Mouse (Mus musculus): Measurements from ENCODE around the gene Cabp1. TPM values are rescaled to one million over a fixed set of nuclear protein-coding genes. Genes with fewer than 3 reads are reported as not detected.

Cabp1 gene
- total and polyA plus RNA-seq, 3 experiments: 0.35 to 1.7 TPM; not detected in 1

DNA sequence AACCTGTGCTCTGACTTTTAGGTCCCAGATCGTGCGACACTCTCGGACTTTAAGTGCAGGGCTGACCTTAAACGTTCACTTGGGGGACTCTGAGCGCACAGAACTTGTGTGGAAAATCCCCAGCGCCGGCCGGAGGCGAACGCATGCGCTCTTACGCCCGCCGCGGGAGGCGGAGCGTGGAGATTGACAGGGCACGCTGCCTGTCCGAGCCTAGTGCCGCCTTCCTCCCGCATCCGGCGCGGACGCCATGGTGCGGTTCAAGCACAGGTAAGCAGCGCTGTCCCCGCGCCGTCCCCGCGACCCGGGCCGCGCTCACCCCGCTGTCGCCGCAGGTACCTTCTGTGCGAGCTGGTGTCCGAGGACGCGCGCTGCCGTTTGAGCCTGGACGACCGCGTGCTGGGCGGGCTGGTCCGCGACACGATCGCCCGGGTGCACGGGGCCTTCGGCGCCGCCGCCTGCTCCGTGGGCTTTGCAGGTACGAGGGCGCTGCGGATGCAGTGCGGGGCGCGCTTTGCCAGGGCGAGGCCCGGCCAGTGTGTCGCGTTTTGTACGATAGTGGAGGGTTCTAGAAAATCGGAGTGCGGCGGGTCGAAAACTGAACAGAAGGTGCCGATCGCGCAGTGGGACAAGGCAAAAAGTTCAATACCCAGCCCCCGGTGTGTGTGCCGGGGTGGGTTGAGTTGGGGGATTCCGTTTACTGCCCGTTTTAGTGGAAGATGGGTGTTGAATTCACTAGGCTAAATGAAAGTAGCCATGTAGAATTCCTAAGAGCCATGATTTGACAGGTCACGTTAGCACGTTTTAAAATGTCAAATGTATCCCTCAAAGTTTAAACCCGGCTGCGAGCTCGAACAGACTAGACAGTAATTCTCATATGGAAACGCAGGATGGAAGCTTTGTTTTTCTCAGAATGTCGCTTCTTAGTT is 43.9 kb upstream of the Cabp1 start (continued):
- TF ChIP-seq NRF1 (IDR thresholded peaks at IDR 0.05; ENCODE audit: insufficient read depth, low read depth, low read length, poor library complexity, severe bottlenecking) (peak; percentile 86), POLR2AphosphoS5 (IDR thresholded peaks at IDR 0.05; ENCODE audit: borderline replicate concordance, low read depth, low read length) (no peak), EP300 (IDR thresholded peaks at IDR 0.05; ENCODE audit: low read depth in 1 of 2, low read length in 2 of 2) (0 out of 4 replicates have a peak, but pooled peaks of 1 of the 2 experiments have one; percentile 4), ZMIZ1 (IDR thresholded peaks at IDR 0.05; ENCODE audit: low read depth, low read length) (peak; percentile 93)

DNA sequence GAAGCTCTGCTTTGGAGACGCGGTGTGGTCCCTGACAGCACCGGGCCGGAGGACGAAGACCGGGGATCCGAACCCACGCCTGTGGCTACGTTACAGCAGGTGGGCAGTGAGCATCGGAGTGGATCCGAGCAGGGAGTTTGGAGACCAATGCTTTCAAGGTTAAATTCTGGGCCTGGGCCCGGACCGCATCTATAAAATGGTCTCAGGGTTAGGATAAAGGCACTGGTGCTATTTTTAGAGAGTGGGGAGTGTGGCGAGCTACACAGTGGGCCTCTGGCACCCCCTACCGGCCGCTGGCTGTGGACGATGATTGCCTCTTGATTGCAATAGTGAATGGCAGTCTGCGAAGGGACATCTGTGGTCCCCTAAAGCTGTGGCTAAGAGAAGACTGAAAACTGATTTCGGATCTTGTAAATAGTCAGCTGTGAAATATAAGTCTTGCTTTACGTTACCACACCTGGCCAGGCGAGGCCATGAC is 41.6 kb upstream of the Cabp1 start, which contains the start of gene Pop5:
TSS of gene Pop5 (plus strand) at position 51 of the 478 bp plus-strand sequence.
- Histone ChIP-seq H3K27me3 (ENCODE audit: control insufficient read depth in 1 of 2, insufficient read depth in 2 of 2, low read length in 2 of 2) (no peaks in the 10 kb centered on the region), H3K27ac (ENCODE audit: control insufficient read depth, low read depth, low read length) (peak within 1 kb of the TSS; percentile 58), H3K9me3 (replicated peaks; ENCODE audit: insufficient read depth, low read length) (no peaks in the 10 kb centered on the region), H3K4me1 (ENCODE audit: control insufficient read depth in 1 of 2, insufficient read depth in 2 of 2, low read length in 2 of 2) (peaks cover 3 to 17% of the 10 kb centered on the region in 2 experiments; a peak in 2 of 4 replicates), H3K79me2 (ENCODE audit: control insufficient read depth, insufficient read depth, low read length, poor library complexity) (peaks cover 9% of the 10 kb centered on the region), H3K36me3 (ENCODE audit: control insufficient read depth in 1 of 2, insufficient read depth in 2 of 2, low read length in 2 of 2) (peaks cover 0 to 13% of the 10 kb centered on the region in 2 experiments), H3K9ac (ENCODE audit: control insufficient read depth, low read depth, low read length, poor library complexity, severe bottlenecking) (peak within 1 kb of the TSS; percentile 72), H3K4me3 (ENCODE audit: control insufficient read depth in 1 of 2, insufficient read depth in 1 of 2, low read depth in 2 of 2, low read length in 2 of 2) (peak within 1 kb of the TSS; percentile 75 to 80)
- TF ChIP-seq HCFC1 (IDR thresholded peaks at IDR 0.05; ENCODE audit: low read depth, low read length): peak; percentile 29; the same call in 1 of the 2 replicates
- no peak for TF ChIP-seq USF1 (IDR thresholded peaks at IDR 0.05; ENCODE audit: low read depth, low read length)
- TF ChIP-seq BHLHE40 (IDR thresholded peaks at IDR 0.05; ENCODE audit: borderline replicate concordance, low read depth, low read length): no peak
- peak; percentile 75 for TF ChIP-seq ZC3H11A (IDR thresholded peaks at IDR 0.05; ENCODE audit: low read depth, low read length)
- TF ChIP-seq NRF1 (IDR thresholded peaks at IDR 0.05; ENCODE audit: insufficient read depth, low read depth, low read length, poor library complexity, severe bottlenecking): no peak
- peak; percentile 48; the same call in 1 of the 2 replicates for TF ChIP-seq MAZ (IDR thresholded peaks at IDR 0.05; ENCODE audit: low read depth, low read length)
- peak; percentile 96 for TF ChIP-seq MEF2A (IDR thresholded peaks at IDR 0.05; ENCODE audit: extremely low read depth, insufficient replicate concordance, low read depth, low read length, poor library complexity, severe bottlenecking)
- TF ChIP-seq USF2 (IDR thresholded peaks at IDR 0.05; ENCODE audit: borderline replicate concordance in 1 of 2, insufficient read depth in 1 of 2, low read depth in 1 of 2, low read length in 2 of 2): no peak
- peak; percentile 70 for TF ChIP-seq SMC3 (IDR thresholded peaks at IDR 0.05; ENCODE audit: low read depth, low read length)
- TF ChIP-seq MYC (IDR thresholded peaks at IDR 0.05; ENCODE audit: low read depth, low read length): 0 out of 2 replicates have a peak, but pooled peaks have one; percentile 24
- peak; percentile 53; the same call in 1 of the 2 replicates for TF ChIP-seq SIN3A (IDR thresholded peaks at IDR 0.05; ENCODE audit: low read length)
- peak; percentile 94 for TF ChIP-seq RAD21 (IDR thresholded peaks at IDR 0.05; ENCODE audit: low read depth, low read length)
- TF ChIP-seq TAL1 (IDR thresholded peaks at IDR 0.05; ENCODE audit: low read length): no peak
- peak; percentile 93 to 97 (median 95) for TF ChIP-seq CTCF (IDR thresholded peaks at IDR 0.05 in 2 of 3, conservative IDR thresholded peaks at IDR 0.05 in 1 of 3; ENCODE audit: control insufficient read depth in 1 of 3, insufficient read depth in 1 of 3, low read depth in 2 of 3, low read length in 3 of 3, poor library complexity in 1 of 3, severe bottlenecking in 1 of 3)
- DNase-seq (ENCODE audit: low read depth, low spot score): peak; percentile 91

Measured in MEL (cell line).